Mouse (Mus musculus): ENCODE results near the gene Slc47a1. TPM values are rescaled to one million over a fixed set of nuclear protein-coding genes. Genes with fewer than 3 reads are reported as not detected.
"Not testable (repeated sequence)": the region's sequence is repeated elsewhere in the genome, so short reads cannot be mapped to it uniquely, and the experiment has no call there.

The Slc47a1 gene
- total RNA-seq (2021) = 10 to 100 TPM; 19.1 to 22.9 TPM
- long read RNA-seq, experiment 1, partial matches to known transcripts = 14 of 47 reads
- long read RNA-seq, experiment 1, other reads (novel, unspliced or antisense) = 33 of 47 reads
- long read RNA-seq, experiment 2, partial matches to known transcripts = 7 of 43 reads
- long read RNA-seq, experiment 2, other reads (novel, unspliced or antisense) = 35 of 43 reads

DNA sequence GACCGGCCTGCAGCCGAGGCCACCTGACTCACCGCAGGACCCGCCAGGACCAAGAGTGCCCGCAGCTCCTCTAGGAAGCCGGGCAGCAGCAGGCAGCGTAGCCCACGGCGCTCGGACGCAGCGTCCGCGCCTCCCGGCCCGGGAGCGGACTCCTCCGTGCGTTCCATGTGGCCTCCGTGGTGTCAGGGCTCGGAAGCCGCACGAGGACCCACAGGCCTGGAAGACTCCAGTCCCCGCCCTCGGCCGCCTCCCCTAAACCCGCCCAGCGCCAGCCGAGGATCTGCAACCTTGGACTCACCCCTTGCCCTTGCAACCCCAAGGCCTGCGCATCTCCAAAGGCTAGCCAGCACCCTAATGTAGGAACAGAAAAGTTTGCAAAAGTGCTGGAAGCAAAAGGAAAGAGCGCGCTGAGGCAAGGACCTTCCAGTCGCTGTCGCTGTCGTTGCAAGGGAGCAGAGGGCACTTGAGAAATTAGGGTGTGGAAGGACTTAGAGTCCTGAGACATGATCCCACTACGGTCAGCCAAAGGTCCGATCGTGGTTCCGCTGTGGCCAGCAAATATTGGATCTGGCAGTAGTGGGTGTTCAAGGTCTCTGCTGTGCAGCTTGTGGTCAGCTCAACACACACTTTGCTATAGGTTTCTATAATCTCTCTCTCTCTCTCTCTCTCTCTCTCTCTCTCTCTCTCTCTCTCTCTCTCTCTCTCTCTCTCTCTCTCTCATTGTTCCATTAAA is at the start of gene Slc47a1:
Gene Slc47a1 (minus strand): TSS at position 465 of the 733 bp plus-strand sequence.
- DNase-seq = peak; percentile 22 to 34
- intact Hi-C loops (cut with DNase I) = no loop called here

DNA sequence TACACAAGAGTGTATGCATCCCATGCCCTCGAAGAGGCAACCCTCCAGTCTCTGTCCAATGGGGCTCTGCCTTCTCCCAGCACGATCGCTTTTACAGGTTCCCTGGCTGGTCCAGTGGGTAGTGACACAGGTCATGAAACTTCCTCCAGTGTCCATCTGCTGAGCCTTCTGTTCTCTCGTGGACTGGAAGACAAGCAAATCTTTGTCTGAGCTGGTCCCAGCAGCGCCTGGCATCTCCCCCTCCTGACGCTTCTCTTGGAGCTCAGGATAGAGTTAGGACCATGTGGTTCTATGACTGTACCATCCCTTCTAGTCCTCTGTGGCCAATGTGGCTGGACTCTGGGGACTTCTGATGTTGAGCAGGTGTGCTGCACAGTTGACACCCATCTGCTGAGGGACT is 41.1 kb upstream of the Slc47a1 start:
- no peak for DNase-seq
- intact Hi-C loops (cut with DNase I) = loop anchor here (5.0 to 10.0 kb wide), 4 partner anchors 83 to 314 kb away; no protein-coding TSS in a partner anchor

DNA sequence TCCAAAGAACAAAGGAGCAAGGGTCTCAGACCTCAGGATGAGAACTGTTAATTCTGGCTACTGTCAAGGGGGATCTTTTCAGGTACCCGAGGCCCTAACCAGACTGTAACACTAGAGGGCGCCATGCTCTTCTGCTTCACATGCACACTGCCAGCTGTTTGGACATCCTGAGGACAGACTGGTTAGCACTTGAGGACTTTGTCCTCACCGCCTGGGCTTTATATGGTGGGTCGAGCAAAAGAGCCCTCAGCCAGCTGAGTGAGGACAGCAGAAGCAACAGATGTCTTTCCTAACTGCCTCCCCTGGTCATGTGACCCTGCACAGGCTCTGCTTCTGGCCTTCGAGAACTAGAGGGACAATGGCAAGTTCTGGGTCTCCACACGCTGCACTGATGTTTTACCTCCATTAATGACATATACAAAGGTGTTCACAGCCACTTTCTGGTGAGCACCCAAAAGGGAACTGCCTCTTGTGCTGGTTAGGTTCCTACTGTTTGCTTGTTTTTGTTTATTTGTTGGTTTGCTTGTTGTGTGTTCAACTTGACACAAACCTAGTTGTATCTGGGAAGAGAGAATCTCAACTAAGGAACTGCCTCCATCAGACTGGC is 39.9 kb upstream of the Slc47a1 start:
- intact Hi-C loops (cut with DNase I) = loop anchor here (5.0 to 10.0 kb wide), 4 partner anchors 84 to 313 kb away; no protein-coding TSS in a partner anchor
- peak; percentile 71 for DNase-seq

DNA sequence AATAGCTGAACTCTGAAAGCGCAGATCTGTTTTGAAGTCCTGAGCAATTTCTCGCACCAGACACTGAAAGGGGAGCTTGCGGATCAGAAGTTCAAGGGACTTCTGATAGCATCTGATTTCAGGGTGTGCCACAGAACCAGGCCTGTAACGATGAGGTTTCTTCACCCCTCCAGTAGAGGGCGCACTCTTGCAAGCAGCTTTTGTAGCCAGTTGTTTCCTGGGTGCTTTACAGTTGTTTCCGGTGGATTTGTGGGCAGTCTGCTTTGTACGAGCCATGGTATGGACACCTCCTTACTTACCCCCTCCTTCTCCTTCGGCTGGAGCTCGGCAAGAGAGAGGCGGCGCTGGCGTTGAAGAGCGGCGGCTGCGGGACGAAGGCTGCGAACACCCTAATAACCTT is 38.4 kb upstream of the Slc47a1 start:
- intact Hi-C loops (cut with DNase I) = loop anchor here (5.0 to 10.0 kb wide), 4 partner anchors 86 to 312 kb away; no protein-coding TSS in a partner anchor
- DNase-seq = not testable (repeated sequence)

DNA sequence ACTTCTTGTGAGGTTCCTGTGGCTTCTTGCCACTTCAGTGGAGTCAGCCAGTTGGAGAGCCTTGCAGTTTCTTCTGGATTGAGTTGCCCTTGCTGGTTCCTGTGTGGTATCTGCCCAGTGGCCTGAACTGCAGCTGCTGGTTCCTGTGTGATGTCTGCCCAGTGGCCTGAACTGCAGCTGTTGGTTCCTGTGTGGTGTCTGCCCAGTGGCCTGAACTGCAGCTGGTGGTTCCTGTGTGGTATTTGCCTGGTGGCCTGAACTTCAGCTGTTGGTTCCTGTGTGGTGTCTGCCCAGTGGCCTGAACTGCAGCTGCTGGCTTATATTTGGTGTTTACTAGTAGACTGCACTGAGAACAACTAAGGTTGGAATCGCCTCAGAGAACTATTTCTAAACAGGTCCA is 37.3 kb upstream of the Slc47a1 start:
- DNase-seq = no peak
- intact Hi-C loops (cut with DNase I) = loop anchor here (5.0 to 10.0 kb wide), 4 partner anchors 87 to 311 kb away; no protein-coding TSS in a partner anchor

DNA sequence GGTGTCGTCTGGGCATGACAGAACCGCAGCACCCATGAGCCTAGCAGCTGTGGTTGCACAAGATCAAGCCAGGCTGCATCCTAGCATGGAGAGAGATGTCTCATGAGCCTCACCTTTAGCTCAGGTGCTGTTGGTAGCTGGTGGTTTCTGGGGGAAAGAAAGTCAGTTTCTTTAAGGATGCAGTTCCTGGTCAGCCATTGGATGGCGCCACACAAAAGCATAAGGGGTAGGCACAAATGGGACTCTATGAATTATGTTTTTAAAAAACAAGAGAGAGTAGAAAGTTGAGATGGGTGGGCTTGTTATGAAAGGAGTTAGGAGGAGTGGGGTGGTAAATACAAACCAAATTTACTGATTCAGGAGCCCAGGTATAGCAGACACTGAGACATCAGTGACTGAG is 36.4 kb upstream of the Slc47a1 start:
- intact Hi-C loops (cut with DNase I) = loop anchor here (10.0 kb wide), 1 partner anchor 310 kb away; no protein-coding TSS in a partner anchor
- no peak for DNase-seq

DNA sequence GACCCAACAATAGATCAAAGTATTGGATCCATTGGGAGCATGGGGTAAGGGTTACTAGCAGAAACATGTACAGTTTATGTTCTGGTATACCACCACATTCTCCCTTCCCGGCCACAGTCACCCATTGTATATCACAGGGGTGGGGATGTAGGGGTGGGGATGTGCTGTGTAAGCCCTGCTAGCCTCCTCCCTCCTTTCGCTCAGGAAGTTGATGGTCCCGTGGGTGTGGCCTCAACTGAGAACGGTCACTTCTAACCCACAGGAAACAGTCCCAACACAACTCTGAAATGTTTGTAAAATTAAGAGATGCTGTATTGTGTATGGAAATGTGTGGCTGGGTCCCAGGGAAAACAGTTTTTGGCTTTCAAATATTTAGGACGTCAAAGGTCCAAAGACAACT is 35.3 kb upstream of the Slc47a1 start:
- DNase-seq = no peak
- intact Hi-C loops (cut with DNase I) = loop anchor here (10.0 kb wide), 1 partner anchor 309 kb away; no protein-coding TSS in a partner anchor

DNA sequence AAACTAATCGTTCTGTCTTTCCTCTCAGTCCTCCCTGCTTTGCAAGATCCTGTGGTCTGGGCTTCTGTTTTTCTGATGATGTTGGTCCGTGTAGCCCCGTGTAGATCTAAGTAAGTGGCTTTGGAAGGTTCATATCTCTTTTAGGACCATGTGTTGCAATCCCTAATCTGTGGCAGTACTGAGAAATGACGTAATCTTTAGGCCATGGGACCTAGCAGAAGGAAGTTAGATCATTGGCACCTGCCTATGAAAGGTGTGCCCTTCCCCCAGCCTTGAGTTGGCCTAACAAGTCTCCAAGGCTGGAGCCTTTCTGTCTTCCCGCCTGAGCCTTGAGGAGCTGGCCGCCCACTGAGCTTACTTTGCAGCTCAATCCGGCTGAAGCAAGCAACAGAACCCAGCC is 33.7 kb upstream of the Slc47a1 start:
- DNase-seq = no peak
- intact Hi-C loops (cut with DNase I) = loop anchor here (2.0 to 10.0 kb wide), 3 partner anchors 63 to 307 kb away; no protein-coding TSS in a partner anchor

DNA sequence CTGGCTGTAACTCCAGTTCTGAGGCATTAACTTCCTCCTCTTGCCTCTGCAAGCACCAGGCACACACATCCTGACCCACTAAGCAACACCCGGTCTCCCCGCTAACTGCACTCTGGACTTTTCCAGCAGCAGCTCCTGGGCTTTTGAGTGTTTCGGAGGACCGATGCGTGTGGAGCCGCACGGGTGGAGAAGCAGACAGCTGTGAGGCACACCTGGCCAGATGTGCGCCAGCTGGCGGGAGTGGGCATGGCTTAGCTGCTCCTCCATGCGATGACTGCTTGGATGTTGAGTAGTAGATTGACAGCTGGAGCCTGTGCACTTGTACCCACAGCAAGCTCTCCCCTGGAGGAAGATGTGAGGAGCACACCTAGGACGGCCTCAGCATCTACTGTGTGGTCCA is 33.1 kb upstream of the Slc47a1 start:
- intact Hi-C loops (cut with DNase I) = loop anchor here (2.0 to 10.0 kb wide), 3 partner anchors 62 to 306 kb away; no protein-coding TSS in a partner anchor

DNA sequence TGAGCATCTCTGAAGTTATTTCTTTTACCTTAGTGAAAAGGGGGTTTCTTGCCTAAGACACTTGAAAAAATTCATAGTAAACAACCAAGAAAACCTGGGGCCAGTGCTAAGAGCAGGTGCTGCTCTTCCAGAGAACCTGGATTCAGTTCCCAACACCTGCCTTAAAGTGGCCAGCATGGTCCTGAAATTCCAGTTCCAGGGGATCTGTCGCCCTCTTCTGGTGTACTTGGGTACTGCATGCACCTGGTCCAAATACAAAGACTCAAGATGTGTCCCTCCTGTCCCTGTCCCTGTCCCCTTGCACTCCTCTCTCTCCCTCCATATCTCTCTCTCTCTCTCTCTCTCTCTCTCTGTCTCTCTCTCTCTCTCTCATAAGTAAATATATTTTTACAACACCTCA is 32.0 kb upstream of the Slc47a1 start:
- intact Hi-C loops (cut with DNase I) = loop anchor here (2.0 to 10.0 kb wide), 3 partner anchors 61 to 305 kb away; no protein-coding TSS in a partner anchor
- DNase-seq = peak; percentile 77 to 86

More for the DNA sequence above, 33.1 kb upstream of the Slc47a1 start:
- no peak for DNase-seq

DNA sequence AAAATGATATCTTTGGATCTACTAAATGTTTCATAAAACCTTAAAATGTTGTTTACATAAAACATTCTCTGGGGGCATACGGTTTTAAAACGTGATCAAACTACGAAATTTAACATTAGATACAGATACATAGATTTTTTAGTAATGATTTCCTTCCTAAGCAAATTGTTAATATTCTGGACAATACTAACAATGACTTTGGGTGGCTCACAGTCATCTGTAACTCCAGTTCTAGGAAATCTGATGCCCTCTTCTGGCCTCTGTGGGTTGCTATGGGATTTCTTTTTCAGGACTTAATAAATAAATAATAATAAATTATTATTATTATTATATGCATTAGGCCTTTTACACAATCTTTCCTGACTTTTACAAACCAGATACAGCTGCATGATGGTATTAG is 30.9 kb upstream of the Slc47a1 start:
- no peak for DNase-seq
- intact Hi-C loops (cut with DNase I) = no loop called here

DNA sequence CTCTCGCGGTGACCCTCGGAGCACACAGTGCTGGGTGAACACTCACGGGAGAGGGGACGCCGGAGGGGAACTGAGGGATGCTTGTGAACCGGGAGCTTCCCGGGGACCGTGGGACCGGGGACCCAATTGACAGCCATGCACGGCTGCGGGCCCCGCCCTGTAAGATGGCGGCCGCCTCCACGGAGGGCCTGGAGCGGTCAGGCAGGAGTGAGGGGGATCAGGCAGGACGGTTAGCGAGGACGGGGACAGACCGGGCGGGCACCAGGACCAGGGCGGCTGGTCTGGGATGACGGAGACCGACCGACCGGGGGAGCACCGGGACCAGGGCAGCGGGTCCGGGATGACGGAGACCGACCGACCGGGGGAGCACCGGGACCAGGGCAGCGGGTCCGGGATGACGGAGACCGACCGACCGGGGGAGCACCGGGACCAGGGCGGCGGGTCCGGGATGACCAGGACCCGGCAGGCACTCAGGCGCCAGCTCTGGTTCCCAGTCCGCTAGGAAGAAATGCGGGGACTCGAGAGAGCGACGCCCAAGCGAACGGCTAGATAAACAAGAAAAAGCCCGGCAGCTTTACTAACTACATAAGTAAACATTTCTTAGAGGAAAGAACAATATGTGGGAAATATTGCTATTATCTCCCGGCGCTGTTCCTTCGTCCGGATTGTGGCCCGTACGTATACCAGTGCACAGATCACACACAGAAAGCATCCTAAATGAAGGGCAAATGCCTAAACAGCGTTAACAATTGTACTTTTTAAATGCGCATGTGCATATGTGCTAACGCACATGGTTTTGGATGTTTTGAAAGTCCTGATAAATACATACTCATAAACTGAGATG is 30.3 kb upstream of the Slc47a1 start:
- peak; percentile 71 to 87 for DNase-seq
- intact Hi-C loops (cut with DNase I) = no loop called here

DNA sequence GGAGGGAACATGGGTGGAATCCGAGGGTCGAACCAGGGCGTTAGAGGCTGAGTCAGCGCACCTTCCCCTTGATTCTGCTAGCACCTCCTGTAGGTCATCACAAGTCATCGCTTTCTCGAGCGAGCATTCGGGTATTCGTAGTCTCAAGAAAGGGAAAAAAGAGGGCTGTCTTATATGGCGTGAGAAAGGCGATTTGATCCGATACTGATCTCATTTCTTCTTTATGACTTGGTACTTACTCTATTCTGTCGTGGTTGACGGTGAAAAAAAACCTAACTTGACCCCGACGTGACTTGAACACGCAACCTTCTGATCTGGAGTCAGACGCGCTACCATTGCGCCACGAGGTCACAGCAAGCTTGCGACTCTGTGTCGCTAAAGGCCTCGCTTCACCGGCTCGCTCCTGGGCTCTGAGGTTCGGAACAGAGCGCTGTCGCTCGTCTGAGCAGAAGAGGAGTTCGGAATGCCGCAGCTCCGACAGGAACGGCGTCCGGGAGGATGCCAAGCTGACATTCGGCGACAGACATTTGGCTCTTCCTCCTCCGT is 29.6 kb upstream of the Slc47a1 start:
- intact Hi-C loops (cut with DNase I) = no loop called here
- DNase-seq = peak; percentile 87 to 98

DNA sequence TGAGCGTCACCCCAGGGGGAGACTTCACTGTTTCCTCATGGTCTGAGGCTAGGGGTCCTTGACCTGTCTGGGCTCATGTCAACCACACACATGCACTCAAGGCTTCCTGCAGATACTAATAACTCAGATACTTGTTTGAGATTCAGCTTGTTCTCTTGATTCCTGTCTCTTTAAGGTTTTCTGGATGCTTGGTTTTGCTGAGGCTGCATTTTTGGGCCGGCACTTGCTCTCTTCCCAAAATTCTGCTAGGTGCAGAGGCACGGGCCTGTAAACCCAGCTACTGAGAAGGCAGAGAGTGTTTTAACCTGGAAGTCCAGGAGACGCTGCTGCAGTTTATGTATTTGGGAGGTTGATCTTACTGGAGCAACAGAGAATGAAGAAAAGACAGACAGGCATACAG is 23.6 kb upstream of the Slc47a1 start:
- DNase-seq = no peak
- intact Hi-C loops (cut with DNase I) = no loop called here

DNA sequence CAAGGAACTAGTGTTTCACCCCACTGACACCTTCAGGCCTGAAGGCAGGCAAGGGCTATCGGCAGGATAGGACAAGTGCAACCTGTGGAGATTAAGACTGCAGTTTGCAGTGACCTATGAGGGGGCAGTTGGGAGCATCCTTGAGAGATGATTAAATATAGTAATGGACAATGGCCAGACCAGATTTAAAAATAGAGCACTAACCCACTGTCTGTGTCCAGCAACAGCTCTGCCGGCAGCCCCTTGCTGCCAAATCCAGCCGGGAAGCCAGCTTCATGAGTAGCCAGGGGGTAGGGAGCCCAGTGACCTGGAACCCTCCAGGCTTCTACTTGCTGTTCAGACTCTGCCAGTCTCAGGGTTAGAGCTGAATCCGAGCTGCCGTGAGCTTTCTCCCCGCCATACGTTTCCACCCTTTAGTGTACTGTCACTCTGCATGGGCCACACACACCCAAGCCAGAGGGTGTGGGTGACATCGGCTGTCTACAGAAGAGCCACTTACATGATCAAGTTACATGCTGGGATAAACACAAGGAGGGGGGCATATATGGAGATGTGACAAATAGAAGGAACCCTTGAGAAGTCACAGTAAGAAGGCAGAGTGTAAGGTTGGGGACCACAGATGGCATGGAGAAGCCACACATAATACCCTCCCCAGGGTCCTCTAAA is 22.7 kb upstream of the Slc47a1 start:
- peak in 1 of 2 experiments; percentile 49 for DNase-seq
- intact Hi-C loops (cut with DNase I) = no loop called here

DNA sequence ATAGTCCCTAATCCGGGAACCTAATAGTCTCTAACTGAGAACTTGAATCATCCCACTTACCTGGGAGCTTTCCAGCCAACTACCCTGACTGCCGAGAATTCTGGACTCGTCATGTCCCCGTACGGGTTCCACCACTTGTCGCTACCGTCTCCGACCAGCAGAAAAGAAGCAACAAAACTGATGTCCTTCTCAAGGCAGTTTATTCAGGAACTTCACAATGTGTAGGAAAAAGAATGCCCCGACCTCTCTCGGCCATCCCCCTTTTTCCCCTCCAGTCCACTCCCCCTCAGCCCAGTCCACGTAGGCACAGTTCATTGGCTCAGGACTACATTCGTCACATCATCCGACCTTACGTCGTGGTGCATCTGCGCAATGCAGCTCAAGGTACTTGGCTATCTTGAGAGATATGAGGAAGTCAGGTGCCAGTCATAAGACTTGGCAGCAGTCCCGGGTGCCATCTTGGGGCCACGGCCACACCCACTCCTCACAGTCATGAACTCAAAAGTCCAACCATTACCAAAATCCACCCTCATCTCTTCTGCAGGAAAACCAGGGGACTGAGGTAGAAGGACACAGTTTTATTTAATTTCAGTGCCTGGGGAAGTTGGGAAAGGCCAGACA is 19.4 kb upstream of the Slc47a1 start:
- DNase-seq; intact Hi-C loops (cut with DNase I): not testable (repeated sequence)

DNA sequence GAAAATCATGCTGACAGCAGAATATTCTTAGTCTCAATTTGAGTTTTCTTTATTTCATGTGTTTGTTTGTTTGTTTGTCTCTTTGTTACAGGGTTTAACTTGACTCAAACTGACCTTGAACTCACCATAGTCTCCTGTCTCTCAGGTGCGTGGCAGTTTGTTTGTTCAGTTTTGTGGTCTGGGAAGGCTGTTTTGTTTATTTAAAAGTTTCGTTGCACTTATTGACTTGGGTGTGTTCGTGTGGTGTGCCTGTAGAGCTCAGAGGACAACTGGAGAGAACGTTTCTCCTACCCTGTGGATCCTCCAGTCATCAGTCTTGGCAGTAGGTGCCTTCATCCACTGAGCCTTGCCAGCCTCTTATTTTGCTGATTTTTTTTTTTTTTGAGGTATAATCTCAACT is 10.8 kb upstream of the Slc47a1 start:
- DNase-seq = no peak
- intact Hi-C loops (cut with DNase I) = loop anchor here (5.0 kb wide), 1 partner anchor 197 kb away; no protein-coding TSS in a partner anchor

DNA sequence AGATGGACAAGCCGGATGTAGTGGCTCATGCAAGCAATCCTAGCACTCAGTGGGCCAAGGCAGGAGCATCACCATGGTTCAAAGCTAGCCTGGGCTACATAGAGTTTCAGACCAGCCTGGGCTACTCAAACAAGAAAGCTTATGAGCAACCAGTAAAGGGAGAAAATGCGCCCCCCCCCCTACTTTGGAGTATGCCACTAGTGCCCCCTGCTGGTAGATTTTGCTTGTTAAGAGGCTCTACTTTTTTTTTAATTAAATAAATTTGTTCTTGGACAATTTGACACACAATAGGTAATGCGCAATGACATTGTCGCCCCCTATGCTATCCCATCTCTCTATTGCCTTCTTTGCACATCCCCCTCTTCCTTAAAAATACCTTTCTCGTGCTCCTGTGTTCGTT is 9.9 kb upstream of the Slc47a1 start:
- peak in 1 of 2 experiments; percentile 13 for DNase-seq
- intact Hi-C loops (cut with DNase I) = loop anchor here (5.0 kb wide), 1 partner anchor 196 kb away; no protein-coding TSS in a partner anchor

DNA sequence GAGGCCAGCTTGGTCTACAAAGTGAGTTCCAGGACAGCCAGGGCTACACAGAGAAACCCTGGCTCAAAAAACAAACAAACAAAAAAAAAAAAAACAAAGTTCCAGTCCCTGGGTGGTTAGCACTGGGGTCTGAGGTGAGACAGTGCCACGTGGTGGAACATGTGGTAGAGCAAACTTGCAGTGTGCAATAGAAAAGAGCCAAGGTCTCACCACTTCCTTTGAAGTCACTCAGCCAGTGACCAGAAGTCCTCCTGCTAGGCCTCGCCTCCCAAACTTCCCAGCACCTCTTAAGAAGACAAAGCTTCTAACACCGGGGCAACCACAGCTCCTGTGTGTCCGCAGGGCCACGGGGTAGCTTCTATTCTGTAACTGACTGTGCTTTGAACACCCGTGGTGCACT is 9.1 kb upstream of the Slc47a1 start:
- DNase-seq = no peak
- intact Hi-C loops (cut with DNase I) = loop anchor here (2.0 to 5.0 kb wide), 2 partner anchors 38 to 195 kb away; no protein-coding TSS in a partner anchor
